Mouse (Mus musculus): ENCODE measurements around the gene Tmem262.

Tmem262 gene

GRCm38 (mm10) chr19:6061021-6061533, 18.8 kb upstream of the Tmem262 start, which contains the start of gene Znhit2:
Gene Znhit2 (plus strand): TSS chr19:6061192.
- DNase-seq (ENCODE audit: low spot score): peak; percentile 97

DNA sequence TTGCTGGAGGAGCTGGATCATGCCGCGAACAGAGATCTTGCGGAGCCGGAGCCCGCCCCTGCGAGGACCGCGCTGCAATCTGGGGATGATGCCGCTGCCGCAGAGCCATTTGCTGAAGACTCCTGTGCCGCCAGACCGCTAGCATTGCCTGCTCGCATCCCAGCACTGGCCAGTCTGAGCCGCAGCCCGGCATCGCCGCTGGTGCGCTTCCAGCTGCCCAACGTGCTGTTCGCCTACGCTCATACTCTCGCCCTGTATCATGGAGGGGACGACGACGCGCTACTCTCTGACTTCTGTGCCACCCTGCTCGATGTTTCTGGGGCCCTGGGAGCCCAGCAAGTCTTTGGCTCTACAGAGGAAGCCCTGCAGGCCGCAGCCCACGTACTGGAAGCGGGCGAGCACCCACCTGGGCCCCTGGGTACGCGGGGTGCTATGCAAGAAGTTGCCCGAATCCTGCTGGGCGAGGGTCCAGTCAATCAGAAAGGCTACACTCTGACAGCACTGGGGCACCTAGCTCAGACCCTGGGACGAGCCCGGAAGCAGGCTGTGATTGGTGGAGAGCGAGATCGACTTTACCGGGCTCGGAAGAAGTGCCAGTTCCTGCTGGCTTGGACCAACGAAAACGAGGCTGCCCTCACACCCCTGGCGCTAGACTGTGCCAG, 18.1 kb upstream of the Tmem262 start:
- DNase-seq (ENCODE audit: low spot score): peak; percentile 46

GRCm38 (mm10) chr19:6062418-6062817, 17.4 kb upstream of the Tmem262 start:
- no peak for DNase-seq (ENCODE audit: low spot score)

GRCm38 (mm10) chr19:6063081-6063480, 16.8 kb upstream of the Tmem262 start:
- no peak for DNase-seq (ENCODE audit: low spot score)

GRCm38 (mm10) chr19:6066571-6066970, 13.3 kb upstream of the Tmem262 start:
- no peak for DNase-seq (ENCODE audit: low spot score)

DNA sequence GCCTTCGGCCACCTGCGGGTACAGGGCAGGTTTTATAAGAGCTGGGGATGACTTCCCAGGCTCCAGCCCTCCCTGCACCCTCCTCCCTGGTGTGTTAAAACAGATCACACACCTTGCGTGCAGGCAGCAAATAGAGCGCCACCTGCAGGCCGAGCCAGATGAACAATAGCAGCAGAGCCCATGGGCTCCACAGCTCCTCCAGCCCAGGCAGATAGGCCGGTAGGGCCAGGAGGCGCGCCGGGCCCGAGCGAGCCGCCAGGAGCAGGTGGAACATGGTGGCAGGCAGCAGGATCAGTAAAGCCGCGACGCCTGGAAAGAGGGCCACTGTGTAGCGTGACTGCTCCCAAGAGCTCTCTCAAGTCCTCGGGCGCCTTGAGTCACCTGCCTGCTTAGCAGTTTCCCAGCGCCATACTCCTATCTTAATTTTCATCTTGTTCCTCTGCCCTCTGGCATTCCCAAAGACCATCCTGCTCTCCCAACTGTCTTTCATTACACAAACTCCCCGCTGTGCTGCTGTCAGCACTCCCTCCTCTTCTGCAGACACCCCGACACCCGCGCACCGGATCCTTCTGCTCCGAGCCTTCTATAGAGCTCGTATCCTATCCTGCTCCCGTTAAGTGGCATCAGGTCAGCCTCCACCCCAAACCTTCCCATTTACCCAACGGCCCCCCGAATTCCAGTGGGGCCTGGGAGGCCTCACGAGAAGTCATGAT, 12.7 kb upstream of the Tmem262 start:
- DNase-seq (ENCODE audit: low spot score): peak; percentile 79

DNA sequence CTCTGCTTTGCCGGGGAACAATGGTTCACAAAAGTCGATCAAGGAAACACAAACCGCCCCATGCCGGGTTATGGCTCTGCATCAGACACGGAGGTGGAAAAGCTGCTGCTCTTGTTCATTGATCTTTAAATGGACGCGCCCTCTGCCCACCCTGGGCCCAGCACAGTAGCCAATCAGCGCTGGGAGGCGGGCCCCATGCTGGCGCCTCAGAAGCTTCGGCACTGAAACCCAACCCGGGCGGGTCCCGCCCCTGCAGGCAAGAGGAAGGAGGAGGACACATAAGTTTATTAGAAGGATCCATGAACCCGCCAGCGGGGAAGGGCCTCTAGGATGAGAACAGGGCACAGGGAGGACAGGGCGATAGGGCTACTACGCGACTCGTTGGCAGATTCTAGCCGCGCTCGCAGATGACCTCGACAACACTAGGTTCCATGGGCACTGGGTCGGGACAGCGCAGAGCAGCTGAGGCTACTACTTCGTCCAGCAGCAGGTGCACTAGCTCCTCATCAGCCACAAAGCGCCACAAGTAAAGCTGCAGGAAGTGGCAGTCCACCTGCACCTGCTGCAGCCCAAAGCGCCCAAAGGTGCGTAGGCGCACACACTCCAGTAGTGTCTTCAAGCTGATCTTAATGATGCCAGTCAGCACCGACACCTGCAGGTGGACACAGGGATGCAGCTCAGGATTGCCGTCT, 12.0 kb upstream of the Tmem262 start, which contains the start of gene Tm7sf2:
Gene Tm7sf2, minus strand, starts transcription at position 650 of the 692 bp plus-strand sequence.
- peak; percentile 93 for DNase-seq (ENCODE audit: low spot score)

- no peak for DNase-seq (ENCODE audit: low spot score)
These were observed 10.9 kb upstream of the Tmem262 start for GRCm38 (mm10) chr19:6068951-6069350.

DNA sequence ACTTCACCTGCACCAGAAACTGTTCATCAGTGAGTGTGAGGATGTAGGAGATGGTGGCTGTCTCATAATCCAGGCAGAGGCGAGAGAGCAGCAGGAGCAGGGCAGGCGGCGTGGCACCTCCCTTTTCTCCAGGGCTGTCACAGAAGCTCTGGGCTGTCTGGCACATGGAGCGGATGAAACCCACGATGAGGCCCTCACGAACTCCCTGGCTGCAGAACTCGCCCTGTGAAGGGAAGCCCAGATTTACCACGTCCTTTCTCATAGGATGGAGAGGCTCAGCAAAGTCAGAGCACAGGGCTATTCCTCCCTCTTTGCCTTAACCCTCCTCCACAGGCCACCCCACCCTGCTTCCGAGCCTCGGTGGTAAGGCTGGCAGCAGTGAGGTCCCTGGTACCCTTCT, 10.0 kb upstream of the Tmem262 start:
- no peak for DNase-seq (ENCODE audit: low spot score)

DNA sequence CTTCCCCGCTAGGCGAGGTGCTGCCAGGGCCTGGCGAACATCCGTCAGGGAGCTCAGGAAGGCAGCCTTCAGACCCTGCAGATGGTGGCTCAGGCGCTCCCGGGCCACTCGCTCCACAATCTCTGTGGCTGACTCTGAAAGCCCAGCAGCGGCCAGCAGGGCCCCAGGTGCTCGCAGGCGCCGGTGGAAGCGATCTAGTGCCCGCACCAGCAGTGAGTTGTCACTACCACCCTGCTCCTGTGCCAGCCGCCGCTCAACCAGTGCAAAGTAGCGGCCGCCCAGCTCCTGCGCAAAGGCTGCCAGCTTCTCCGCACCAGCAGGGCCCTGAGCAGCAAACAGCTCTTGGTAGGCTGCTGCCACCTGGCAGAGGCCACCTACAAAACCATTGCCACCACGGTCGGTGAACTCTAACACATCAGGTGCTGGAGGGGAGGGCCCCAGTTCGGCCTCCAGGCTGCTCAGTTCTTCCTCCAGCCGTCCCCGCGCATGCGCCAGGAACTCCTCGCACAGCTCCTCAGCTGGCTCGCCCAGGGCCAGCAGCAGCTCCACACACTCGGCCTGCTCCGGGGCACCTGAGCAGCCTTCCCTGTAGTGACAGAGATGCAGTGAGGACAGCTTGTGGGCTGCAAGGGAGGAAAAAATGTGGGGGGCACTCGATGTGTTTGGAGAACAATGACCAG, 9.1 kb upstream of the Tmem262 start:
- DNase-seq (ENCODE audit: low spot score): no peak

GRCm38 (mm10) chr19:6071261-6071660, 8.6 kb upstream of the Tmem262 start:
- no peak for DNase-seq (ENCODE audit: low spot score)

- no peak for DNase-seq (ENCODE audit: low spot score)
These were observed 5.9 kb upstream of the Tmem262 start for GRCm38 (mm10) chr19:6073889-6074288.

DNA sequence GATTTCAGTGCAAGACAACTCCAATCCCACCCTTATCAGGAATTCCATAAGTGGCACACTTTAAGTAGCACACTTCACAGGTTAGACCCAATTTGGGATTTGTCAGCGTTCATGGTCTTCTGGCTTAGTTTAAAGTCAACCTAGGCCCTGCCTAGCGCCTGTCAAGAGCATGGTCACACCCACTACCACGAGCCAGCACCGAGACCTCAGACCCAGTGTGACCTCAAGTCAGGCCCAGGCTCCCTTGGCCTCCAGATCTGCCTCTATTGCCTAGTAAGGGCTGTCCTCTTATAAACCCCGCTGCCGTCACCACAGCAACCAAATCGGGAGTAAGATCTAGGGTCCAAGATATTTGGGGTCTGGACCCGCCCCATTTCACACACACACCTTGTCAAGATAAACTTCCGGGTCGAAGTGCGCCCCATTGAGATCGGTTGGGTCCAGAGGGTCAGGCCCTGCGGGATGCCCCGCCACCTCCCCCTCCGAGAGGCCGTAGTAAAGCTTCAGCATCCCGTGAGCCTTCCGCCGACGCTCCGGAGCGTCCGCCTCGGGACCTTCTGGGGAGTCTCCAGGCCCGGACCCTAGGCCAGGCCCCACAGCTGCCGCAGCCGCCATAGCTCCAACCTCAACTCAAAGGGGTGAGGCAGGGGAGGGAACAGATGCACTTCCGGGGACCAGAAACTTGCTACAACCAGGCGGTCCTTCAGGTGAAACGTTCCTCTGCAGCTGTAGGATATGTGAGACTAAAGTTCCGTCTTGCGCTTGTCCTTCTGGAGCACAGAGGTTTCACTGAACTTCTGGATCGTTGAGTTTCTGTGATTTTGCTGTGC, 3.1 kb upstream of the Tmem262 start, which contains the start of gene Vps51:
Gene Vps51, minus strand, starts transcription at position 668 of the 830 bp plus-strand sequence.
- peak; percentile 90 for DNase-seq (ENCODE audit: low spot score)

DNA sequence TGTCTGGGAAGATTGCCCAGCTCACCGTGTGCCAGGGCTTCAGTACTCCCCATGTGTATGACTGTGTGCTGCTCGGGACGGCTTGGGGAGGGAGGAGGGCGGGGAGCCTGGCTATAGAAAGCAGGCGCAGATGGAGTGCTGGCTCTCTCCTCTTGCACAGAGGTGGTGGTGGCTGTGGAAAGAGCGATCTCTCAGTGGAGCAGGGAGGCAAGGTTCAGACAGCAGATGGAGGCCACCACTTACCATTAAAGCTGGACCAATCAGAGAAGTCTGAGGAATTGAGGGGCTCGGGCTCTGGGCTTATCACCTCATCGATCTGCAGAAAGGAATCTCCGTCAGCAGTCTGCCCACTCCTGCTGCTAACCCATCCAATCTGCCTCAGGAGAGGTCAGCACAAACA, 2.3 kb downstream of the Tmem262 start, which contains the start of gene Gm28374:
Gene Gm28374, minus strand, starts transcription at position 101 of the 400 bp plus-strand sequence.
- no peak for DNase-seq (ENCODE audit: low spot score)

DNA sequence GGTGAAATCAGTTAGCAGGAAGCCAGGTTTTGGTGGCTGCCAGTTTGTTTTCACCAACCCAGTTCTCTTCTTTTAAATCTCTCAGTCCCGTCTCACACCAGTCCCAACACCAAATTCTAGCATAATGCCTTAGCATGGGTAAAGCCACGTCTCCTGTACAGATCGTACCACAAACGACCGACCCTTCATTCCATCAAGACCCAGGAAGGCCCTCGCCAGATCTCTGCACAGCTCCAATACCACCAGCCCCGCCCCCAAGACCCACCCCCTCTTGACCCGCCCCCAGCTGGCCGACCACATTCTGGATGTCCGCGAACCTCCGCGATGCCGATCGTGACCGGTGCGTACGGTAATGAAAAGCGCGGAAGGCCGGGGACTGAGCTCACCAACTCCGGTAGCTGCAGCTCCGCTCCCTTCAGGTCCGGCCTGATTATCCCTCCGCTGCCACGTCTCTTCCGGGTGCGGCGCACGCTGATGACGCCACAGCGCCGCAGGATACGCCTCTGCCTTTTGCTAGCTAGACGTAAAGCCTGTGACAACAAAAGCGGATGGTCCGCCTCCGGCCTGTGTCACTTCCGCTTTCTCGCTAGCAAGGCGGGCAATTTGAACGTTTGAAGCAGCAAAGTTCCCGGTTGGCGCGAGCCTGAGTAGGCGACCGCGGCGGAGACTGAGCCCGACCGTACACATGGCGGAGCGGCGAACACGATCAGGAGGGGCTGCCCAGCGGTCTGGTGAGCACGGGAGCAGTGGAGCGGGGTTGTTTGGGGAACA, 4.8 kb downstream of the Tmem262 start, which contains the start of the genes Zfpl1 and Cdca5:
Gene Zfpl1, minus strand, starts transcription at position 479 of the 771 bp plus-strand sequence.
Gene Cdca5, plus strand, starts transcription at position 506 of the 771 bp plus-strand sequence.
- DNase-seq (ENCODE audit: low spot score): peak; percentile 97

DNA sequence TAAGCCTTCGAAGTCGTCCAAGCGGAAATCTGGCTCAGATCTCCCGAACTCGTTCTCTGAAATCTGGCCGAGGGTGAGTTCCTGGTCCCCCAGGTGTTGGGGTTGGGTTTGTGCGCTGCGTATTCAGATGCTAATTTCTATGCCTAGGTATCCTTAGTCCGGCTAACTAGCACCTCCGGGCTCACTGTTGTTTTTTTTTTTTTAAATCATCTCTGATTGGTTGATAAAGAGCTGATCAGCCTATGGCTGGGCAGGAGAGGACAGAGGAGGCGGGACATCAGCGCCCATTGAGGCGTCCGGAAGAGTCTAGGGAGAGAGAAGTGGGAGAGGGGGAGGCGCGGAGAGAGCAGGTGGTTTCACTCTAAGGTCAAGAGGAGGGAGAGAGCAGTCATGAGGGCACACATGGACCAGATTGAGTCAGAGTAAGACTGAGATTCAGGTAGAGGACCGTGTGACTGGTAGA, 5.6 kb downstream of the Tmem262 start:
- DNase-seq (ENCODE audit: low spot score): peak; percentile 48

DNA sequence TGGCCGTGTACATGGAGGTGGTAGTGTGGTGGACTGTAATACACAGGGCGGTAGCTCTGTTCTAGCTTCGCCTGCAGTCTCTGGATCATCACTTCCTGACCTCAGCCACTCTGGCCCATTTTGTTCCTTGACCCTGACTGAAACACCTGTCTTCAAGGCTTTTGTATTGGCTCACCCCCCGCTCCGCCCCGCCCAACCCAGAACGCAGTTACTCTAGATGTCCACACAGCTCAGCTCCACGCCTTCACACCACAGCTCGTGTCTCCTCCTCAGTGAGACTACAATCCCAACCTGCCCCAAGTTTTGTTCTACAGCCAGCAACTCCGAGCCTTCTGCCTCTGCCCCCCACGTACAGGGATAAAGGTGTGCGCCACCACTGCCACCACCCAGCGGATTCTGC, 9.0 kb downstream of the Tmem262 start:
- no peak for DNase-seq (ENCODE audit: low spot score)

DNA sequence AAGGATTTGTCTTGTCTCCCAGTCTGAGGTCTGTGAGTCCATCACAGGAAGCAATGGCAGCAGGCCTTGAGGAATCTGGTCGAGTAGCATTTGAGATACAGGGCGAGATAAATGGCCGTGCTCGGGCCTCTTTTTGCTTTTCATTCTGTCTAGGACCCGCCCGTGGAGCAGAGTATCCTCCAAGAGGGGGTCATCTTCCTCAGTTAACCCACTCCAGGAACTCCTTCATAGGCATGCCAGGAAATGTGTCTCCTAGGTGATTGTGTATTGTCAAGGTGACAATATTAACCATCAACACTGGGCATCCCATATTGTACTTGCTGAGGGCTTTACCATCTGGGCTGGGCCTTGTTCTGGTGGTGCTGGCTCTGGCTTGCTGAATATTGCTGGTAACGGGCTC, 14.3 kb downstream of the Tmem262 start, which contains the start of gene AC131692.1:
Gene AC131692.1, plus strand, starts transcription at position 301 of the 400 bp plus-strand sequence.
- no peak for DNase-seq (ENCODE audit: low spot score)

- DNase-seq (ENCODE audit: low spot score): no peak
These were observed 18.0 kb downstream of the Tmem262 start for GRCm38 (mm10) chr19:6097847-6098246.

GRCm38 (mm10) chr19:6101186-6101585, 21.4 kb downstream of the Tmem262 start:
- no peak for DNase-seq (ENCODE audit: low spot score)

Measured in lung, postnatal 25 days (tissue).